Mouse (Mus musculus): ENCODE results near the gene Etl4.

The Etl4 gene

GRCm38 (mm10) chr2:20763511-20764212, 854.1 kb downstream of the Etl4 start:
- no peak for DNase-seq (ENCODE audit: low spot score)

GRCm38 (mm10) chr2:20764566-20765090, 855.0 kb downstream of the Etl4 start:
- DNase-seq (ENCODE audit: low spot score) = no peak

DNA sequence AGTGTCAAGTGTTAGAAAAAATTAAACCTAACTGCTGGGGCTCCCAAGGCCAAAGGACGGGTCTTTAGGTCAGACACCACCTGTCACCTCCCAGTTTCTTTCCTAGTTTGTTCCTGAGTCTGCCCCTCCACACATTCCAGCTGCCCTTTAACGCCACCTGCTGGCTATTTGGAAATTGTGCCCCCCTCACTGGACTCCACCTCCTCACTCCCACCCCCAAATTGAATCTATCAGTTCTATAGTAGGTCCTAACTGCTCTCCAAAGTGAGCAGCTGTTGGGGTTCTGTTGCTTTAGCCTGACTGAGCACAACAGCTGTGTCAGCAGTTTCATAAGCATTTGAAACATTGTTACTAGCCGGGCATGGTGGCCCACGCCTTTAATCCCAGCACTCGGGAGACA, 859.1 kb downstream of the Etl4 start:
- DNase-seq (ENCODE audit: low spot score) = no peak

GRCm38 (mm10) chr2:20770171-20770570, 860.6 kb downstream of the Etl4 start:
- DNase-seq (ENCODE audit: low spot score) = no peak

DNA sequence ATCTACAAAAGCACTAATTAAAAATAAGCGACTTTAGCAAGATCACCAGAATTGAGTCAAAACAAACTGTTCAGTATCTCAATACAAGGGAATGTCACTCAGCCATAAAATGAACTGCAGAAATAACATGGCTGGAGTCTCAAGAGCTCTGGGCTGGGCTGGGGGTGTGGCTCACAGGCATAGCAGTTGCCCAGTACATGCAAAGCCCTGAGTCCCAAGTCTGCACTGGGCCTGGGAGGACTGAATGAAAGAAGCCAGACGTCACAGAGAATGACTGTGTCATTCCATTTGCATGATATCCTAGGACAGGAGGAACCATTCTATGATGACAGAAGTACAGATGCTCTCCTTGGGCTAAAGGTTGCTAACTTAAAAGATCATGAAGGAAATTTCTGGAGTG, 864.9 kb downstream of the Etl4 start:
- DNase-seq (ENCODE audit: low spot score) = no peak

GRCm38 (mm10) chr2:20776171-20776704, 866.7 kb downstream of the Etl4 start:
- no peak for DNase-seq (ENCODE audit: low spot score)

DNA sequence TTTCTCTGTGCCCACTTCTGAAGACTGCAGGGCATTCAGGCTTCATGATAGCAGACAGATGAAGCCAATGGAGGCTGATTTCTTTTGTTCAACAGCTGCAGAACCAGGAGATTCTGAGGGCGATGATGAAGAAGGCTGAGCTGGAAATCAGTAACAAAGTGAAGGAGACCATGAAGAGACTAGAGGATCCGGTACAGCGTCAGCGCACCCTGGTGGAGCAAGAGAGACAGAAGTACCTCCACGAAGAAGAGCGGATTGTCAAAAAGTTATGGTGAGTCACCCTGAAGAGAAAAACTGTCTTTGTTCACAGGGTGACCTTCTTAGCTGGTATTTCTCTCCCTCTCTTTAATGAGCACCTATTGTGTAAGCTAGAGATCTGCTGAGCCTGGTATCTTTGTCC, 868.4 kb downstream of the Etl4 start:
- DNase-seq (ENCODE audit: low spot score) = peak; percentile 27

- peak; percentile 44 for DNase-seq (ENCODE audit: low spot score)
Observed at GRCm38 (mm10) chr2:20779484-20780381, 870.2 kb downstream of the Etl4 start.

DNA sequence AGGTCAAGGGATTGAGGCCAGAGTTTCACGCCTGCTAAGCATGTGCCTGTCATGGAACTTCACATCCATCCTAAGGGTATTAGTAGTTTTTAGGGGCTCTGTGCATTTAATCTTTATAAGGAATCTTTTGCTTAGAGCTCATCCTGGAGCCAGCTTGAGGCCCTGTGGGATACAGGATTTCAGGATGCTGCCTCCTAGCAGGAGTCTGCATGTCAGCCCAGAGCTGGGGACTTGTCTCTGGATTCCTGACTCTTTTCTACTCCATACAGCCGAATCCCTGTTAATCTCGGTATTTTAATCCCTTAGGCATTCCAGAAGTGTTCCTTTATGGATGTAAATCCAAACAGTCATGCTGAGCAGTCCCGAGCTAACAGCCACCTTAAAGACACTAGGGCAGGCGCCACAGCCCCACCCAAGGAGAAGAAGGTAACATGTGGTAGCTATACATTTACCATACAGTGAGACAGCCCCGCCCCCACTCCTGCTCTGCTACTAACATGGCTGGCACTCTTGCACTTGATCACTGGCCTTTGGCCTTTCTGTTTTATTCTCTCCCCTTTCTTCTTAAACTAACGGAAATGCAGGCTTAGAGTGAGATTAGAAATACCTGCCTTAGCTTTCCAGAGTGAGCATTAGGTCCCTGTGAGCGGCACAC, 891.8 kb downstream of the Etl4 start:
- DNase-seq (ENCODE audit: low spot score) = no peak

DNA sequence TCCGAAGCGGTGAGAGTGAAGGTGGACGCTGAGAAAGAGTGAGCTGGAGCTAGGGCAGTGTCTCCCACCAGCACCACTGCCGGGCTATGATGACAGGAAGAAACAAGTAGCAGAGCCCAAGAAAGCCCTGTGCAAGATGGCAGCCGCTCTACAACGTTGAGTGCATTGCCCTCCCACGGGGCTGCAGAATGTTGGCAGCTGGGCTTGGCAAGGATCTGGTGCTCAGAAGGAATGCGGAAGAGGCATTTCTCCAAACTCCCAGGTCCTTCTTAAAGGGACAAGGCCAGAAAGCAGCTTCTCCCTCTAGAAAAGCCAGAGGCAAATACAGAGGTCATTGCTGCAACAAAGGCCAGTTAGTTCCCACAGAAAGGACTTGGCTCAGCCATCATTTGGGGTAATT, 901.9 kb downstream of the Etl4 start:
- DNase-seq (ENCODE audit: low spot score) = peak; percentile 22

DNA sequence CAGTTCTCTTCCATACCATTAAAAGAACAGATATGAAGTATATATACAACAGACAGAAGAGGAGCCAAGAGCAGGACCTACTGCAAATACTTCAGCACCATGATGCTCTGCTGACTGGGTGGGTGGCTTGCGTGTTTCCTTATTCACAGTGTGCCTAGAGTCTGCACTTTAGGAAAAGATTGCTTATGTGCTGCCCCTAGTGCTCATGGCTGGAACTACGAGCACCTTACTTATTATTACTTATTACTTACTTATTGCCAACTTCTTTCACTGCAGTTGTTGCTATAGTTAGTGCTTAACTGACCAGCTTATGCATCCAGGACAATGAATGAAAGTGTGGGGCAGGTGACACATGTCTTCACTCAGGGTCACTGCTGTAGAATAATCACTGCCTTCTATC, 904.4 kb downstream of the Etl4 start:
- no peak for DNase-seq (ENCODE audit: low spot score)

DNA sequence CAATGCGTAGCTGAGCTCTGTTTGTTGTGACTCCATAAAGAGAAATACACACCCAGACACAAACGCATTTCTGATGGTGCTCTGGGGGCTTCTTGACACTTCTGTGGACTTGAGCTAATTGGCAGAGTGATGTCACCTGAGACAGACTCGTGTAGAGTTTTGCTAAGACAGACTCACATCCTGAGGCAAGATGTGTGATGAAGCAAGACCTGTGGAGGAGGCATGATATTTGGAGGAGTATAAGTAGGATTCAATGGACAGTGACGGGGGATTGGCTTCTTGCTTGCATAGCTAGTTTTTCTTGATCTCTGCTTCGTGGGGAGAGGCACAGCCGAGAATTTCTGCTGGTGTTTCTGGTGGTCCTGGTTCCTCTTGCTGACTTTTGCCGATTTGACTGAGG, 908.6 kb downstream of the Etl4 start:
- no peak for DNase-seq (ENCODE audit: low spot score)

DNA sequence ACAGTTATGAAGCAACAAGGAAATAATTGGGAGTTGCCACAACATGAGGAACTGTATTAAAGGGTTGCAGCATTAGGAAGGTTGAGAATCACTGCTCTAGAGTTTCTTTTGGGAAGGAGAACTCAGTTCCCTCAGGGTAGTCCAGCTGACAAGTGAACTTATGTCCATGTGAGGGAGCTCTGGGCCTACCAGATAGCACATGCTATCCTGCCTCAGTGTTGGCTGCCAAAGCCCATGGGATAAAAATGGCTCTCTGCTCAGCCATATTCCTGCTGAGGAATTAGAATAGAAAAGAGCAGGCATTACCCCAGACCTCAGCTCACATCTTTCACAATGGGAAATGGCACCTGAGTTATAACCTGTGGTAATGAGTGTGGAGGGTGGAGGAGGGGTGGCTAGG, 916.7 kb downstream of the Etl4 start:
- DNase-seq (ENCODE audit: low spot score) = no peak

DNA sequence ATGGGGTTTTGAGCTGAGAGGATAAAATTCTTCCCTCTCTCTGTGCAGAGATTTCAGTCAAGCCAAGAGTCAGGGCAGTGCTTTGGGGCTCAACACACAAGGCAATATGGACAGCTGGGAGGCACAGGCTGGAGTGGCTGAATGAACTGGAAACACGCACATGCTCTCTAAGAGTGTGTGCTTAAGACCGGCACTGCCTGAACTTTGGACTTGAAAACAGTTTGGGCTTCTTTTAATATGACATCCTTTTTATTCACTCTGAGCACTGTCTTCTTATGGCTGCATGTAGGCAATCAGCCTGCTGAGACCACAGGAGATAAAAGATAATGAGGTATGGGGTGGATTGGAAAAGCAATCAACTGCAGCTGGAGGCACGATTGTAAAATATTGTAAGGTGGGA, 921.3 kb downstream of the Etl4 start:
- no peak for DNase-seq (ENCODE audit: low spot score)

DNA sequence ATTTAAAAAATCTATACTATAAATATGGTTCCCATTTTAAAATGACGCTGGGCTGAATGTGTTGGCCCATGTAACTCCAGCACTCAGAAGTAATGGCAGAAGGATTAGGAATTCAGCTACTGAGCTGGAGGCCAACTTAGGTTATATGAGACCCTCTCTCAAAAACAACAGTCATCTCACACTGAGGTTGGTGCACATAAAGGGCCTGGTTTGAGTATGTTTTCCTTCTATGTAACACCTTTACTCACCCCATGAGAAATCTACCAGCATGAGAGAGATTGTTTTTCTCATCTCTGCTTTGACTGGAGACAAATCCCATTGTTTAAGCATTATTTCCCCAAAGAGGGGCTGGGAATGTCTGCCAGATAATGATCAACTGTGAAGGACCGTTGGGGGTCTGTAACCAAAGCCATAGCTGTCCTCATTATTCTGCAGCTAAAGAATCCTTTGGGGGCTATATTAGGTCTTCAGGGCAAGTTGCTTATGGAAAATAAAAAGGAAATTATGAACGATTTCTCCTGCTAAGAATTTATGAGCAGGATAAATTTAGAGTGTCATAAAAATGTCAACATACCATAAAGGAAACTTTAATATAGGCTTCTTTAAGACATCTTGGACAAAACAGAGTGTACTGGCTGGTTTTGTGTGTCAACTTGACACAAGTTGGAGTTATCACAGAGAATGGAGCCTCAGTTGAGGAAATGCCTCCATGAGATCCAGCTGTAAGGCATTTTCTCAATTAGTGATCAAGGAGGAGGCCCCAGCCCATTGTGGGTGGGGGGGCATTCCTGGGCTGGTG, 922.2 kb downstream of the Etl4 start:
- no peak for DNase-seq (ENCODE audit: low spot score)

DNA sequence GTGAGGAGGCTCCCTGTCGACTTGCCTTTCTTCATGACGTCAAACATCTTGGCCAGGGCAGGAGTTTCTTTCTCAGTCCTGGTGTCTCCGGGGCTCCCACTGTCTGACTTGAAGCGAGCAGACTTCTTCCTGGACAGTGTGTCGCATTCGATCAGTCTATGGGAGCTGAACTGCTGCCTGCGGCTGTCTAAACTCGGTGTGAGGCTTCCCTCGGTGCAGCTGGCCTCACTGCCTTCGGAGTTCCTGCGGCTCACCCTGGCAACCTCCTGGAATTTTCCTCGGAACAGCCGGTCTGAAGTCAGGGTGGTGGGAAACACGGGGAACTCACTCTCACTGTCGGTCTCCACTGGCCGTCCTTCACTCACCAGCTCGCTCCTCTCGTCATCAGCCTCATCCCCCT, 939.8 kb downstream of the Etl4 start:
- DNase-seq (ENCODE audit: low spot score) = no peak
